Mouse (Mus musculus): ENCODE results near the gene Frrs1l. TPM values are rescaled to one million over a fixed set of nuclear protein-coding genes. Genes with fewer than 3 reads are reported as not detected.
A peak's percentile ranks its signal among the peaks of the same experiment; 100 is the strongest.

Frrs1l gene
- polyA plus RNA-seq, 1 experiment from 2014 or later: 13.8 TPM

- H3K9ac ChIP-seq (ENCODE audit: low read length): no peak overlapping the region
- 86% methylated on average over 3 of the region's 3 CpGs for WGBS
- no peaks in the 10 kb centered on the region for H3K36me3 ChIP-seq (ENCODE audit: control insufficient read depth, insufficient read depth, low read length)
- no peak overlapping the region for H3K4me2 ChIP-seq (ENCODE audit: low read length)
- DNase-seq (ENCODE audit: low spot score) (no peak), ATAC-seq (no peak)
- H3K4me1 ChIP-seq (ENCODE audit: control insufficient read depth, insufficient read depth, low read length): no peaks in the 10 kb centered on the region
- no peak overlapping the region for H3K4me3 ChIP-seq (ENCODE audit: low read depth, low read length)
- H3K9me3 ChIP-seq (replicated peaks; ENCODE audit: control insufficient read depth, low read length): no peaks in the 10 kb centered on the region
- H3K27me3 ChIP-seq (replicated peaks; ENCODE audit: control insufficient read depth, insufficient read depth, low read length): no peaks in the 10 kb centered on the region
- H3K27ac ChIP-seq (ENCODE audit: low read depth, low read length): no peak overlapping the region
Observed at GRCm38 (mm10) chr4:56951701-56952100, 38.5 kb downstream of the Frrs1l start.

DNA sequence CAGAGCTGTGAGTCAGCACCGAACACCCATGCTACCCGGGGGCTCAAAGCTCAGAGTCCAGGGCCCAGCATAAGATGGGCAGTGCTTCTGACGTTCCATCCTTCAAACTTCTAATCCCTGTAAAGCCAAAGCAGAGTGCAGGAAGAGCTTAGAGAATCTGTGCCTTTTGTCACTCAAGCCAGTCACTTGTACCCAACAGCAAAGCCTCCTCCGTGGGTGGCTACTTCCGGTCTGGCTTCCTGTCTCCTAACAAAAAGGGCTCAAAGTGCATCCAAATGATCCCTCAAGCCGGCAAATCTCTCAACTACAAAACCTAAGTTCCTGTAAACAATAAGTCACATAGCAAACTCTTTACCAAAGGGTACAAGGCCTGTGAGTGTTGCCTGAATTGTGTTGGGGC, 40.7 kb downstream of the Frrs1l start:
- Histone ChIP-seq H3K9ac (ENCODE audit: low read length) (no peak overlapping the region), H3K36me3 (ENCODE audit: control insufficient read depth, insufficient read depth, low read length) (no peaks in the 10 kb centered on the region), H3K4me3 (ENCODE audit: low read depth, low read length) (no peak overlapping the region), H3K4me2 (ENCODE audit: low read length) (no peak overlapping the region), H3K27ac (ENCODE audit: low read depth, low read length) (no peak overlapping the region), H3K27me3 (replicated peaks; ENCODE audit: control insufficient read depth, insufficient read depth, low read length) (no peaks in the 10 kb centered on the region), H3K4me1 (ENCODE audit: control insufficient read depth, insufficient read depth, low read length) (peaks cover 6% of the 10 kb centered on the region; the same call in 1 of the 2 replicates), H3K9me3 (replicated peaks; ENCODE audit: control insufficient read depth, low read length) (no peaks in the 10 kb centered on the region)
- 68% methylated on average over 6 of the region's 6 CpGs for WGBS
- DNase-seq (ENCODE audit: low spot score): no peak
- no peak for ATAC-seq

DNA sequence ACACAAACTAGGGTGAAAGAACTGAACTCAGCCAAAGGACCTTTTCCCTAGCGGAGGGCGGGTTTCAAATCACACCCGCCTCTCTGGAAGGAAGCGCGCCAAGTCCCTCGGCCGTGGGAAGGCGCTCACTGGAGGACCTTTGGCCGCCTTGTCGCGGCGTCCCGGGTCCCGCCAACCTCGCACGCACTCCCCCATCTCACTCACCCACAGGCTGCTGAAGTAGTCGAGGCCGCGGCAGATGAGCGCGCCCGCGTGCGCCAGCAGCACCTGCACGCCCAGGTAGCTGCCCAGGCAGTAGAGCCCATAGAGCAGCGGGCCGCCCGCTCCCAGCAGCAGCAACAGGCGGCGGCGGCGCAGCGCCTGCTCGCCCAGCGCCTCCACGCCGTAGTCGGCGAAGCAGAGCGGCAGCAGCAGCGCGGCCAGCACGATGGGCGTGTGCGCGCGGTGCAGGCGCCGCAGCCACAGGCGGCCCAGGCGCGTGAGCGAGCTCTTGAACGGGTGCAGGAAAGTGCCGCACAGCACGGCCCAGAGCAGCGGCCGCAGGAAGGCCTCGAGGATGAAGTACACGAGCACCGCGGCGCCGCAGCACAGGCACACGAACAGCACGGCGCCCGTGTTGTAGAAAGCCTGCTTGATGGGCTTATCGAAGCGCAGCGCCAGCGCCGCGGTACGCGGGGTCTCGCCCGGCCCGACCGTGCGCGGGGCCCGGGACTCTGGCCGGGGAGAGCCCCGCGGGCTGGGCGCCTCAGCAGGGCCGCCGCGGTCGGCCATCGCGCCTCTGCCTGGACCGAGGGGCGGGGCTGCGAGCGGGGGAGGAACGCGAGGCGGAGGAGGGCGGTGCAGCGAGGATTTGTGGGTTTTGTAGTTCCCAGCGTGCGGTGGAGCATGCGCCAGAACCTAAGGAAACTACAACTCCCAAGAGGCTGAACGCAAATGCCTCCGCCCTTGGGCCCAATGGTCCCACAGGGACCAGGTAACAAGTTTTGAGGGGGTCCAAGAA, 43.2 kb downstream of the Frrs1l start, which contains the start of gene Tmem245:
Gene Tmem245, minus strand, starts transcription at position 797 of the 1,000 bp plus-strand sequence.
- H3K36me3 ChIP-seq (ENCODE audit: control insufficient read depth, insufficient read depth, low read length): no peaks in the 10 kb centered on the region
- peak within 1 kb of the TSS; percentile 88 for H3K4me3 ChIP-seq (ENCODE audit: low read depth, low read length)
- DNase-seq (ENCODE audit: low spot score) (peak; percentile 97), ATAC-seq (peak; percentile 98)
- under 1% methylated on average over 102 of the region's 107 CpGs for WGBS
- peaks cover 6% of the 10 kb centered on the region; the same call in 1 of the 2 replicates for H3K4me1 ChIP-seq (ENCODE audit: control insufficient read depth, insufficient read depth, low read length)
- peak within 1 kb of the TSS; percentile 86 for H3K9ac ChIP-seq (ENCODE audit: low read length)
- peak within 1 kb of the TSS; percentile 84 for H3K27ac ChIP-seq (ENCODE audit: low read depth, low read length)
- H3K27me3 ChIP-seq (replicated peaks; ENCODE audit: control insufficient read depth, insufficient read depth, low read length): no peaks in the 10 kb centered on the region
- H3K4me2 ChIP-seq (ENCODE audit: low read length): peak within 1 kb of the TSS; percentile 94
- no peaks in the 10 kb centered on the region for H3K9me3 ChIP-seq (replicated peaks; ENCODE audit: control insufficient read depth, low read length)

DNA sequence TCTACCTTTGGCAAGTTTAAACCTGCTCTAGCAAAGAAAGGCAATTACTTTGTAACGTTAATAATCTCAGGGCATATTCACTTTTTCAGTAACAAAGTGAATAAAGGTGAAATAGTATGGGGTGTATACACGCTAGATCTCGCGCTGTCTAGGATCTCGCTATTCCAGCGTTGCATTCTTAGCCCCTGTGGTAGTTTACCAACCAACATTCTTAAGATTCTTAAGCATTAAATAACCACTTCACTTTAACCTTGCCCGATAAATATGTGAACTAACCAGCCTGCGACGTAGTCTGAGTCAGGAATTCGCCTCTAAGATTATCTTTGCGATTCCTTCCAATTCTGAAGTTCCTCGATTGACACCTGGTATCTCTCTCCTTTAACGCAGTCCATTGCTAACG, 44.0 kb downstream of the Frrs1l start:
- H3K4me1 ChIP-seq (ENCODE audit: control insufficient read depth, insufficient read depth, low read length): peaks cover 8% of the 10 kb centered on the region; the same call in 1 of the 2 replicates
- H3K27me3 ChIP-seq (replicated peaks; ENCODE audit: control insufficient read depth, insufficient read depth, low read length): no peaks in the 10 kb centered on the region
- peak; percentile 11 for DNase-seq (ENCODE audit: low spot score)
- H3K4me2 ChIP-seq (ENCODE audit: low read length): peak overlapping the region; percentile 94
- peak overlapping the region; percentile 86 for H3K9ac ChIP-seq (ENCODE audit: low read length)
- no peaks in the 10 kb centered on the region for H3K9me3 ChIP-seq (replicated peaks; ENCODE audit: control insufficient read depth, low read length)
- peak overlapping the region; percentile 88 for H3K4me3 ChIP-seq (ENCODE audit: low read depth, low read length)
- no peak overlapping the region for H3K27ac ChIP-seq (ENCODE audit: low read depth, low read length)
- under 1% methylated on average over 14 of the region's 14 CpGs for WGBS
- ATAC-seq: no peak
- no peaks in the 10 kb centered on the region for H3K36me3 ChIP-seq (ENCODE audit: control insufficient read depth, insufficient read depth, low read length)

- H3K4me2 ChIP-seq (ENCODE audit: low read length): no peak overlapping the region
- WGBS: 68% methylated on average over 4 of the region's 4 CpGs
- DNase-seq (ENCODE audit: low spot score) (no peak), ATAC-seq (no peak)
- no peak overlapping the region for H3K4me3 ChIP-seq (ENCODE audit: low read depth, low read length)
- H3K9ac ChIP-seq (ENCODE audit: low read length): no peak overlapping the region
- peaks cover 8% of the 10 kb centered on the region; the same call in 1 of the 2 replicates for H3K4me1 ChIP-seq (ENCODE audit: control insufficient read depth, insufficient read depth, low read length)
- no peaks in the 10 kb centered on the region for H3K36me3 ChIP-seq (ENCODE audit: control insufficient read depth, insufficient read depth, low read length)
- no peak overlapping the region for H3K27ac ChIP-seq (ENCODE audit: low read depth, low read length)
- no peaks in the 10 kb centered on the region for H3K9me3 ChIP-seq (replicated peaks; ENCODE audit: control insufficient read depth, low read length)
- no peaks in the 10 kb centered on the region for H3K27me3 ChIP-seq (replicated peaks; ENCODE audit: control insufficient read depth, insufficient read depth, low read length)
Observed at GRCm38 (mm10) chr4:56944286-56944685, 45.9 kb downstream of the Frrs1l start.

DNA sequence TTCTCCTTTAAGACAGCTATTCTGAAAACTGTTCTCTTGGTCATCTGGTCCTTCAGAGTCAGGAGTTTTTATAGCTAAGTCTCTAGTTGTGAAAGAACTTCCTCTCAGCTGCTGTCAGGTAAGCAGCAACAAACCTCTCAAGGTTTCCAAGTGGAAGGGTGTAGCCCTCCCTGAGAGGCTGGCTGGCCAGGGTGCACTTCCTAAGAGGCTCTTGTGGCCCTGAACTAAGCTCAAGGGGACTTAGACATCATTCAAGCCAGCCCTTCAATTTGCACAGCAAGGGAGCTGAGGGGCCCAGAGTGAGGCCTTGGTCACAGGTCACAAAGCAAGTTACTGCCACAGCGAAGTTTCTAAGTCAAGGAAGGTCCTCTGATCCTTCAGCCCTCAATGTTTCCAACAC, 46.9 kb downstream of the Frrs1l start:
- H3K4me2 ChIP-seq (ENCODE audit: low read length): no peak overlapping the region
- 40% methylated on average over 1 of the region's 1 CpGs for WGBS
- ATAC-seq: no peak
- no peaks in the 10 kb centered on the region for H3K9me3 ChIP-seq (replicated peaks; ENCODE audit: control insufficient read depth, low read length)
- 0 out of 2 replicates have a peak, but pooled peaks cover 2% of the 10 kb centered on the region for H3K36me3 ChIP-seq (ENCODE audit: control insufficient read depth, insufficient read depth, low read length)
- no peak overlapping the region for H3K9ac ChIP-seq (ENCODE audit: low read length)
- no peak for DNase-seq (ENCODE audit: low spot score)
- no peaks in the 10 kb centered on the region for H3K27me3 ChIP-seq (replicated peaks; ENCODE audit: control insufficient read depth, insufficient read depth, low read length)
- H3K4me3 ChIP-seq (ENCODE audit: low read depth, low read length): no peak overlapping the region
- peaks cover 8% of the 10 kb centered on the region; the same call in 1 of the 2 replicates for H3K4me1 ChIP-seq (ENCODE audit: control insufficient read depth, insufficient read depth, low read length)
- no peak overlapping the region for H3K27ac ChIP-seq (ENCODE audit: low read depth, low read length)

DNA sequence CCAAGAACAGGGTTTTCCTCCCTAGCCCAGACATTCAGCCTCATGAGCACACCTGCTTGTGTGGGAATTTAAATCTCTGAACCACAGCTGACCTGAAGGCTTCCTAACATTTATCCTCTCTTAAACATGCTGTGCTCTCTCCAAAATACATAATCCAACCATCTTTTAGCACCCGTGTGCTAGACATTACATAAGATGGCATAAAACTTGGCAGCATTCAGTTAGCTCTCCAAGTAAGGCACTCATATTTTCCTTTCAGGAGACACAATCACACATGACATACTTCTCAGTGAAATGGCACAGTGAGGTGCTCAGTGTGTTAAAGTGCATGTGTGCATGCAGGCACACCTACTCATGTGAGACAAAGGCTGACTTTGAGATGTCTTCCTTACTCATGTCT, 47.6 kb downstream of the Frrs1l start:
- no peak overlapping the region for H3K4me2 ChIP-seq (ENCODE audit: low read length)
- no peak overlapping the region for H3K4me3 ChIP-seq (ENCODE audit: low read depth, low read length)
- ATAC-seq (no peak), DNase-seq (ENCODE audit: low spot score) (no peak)
- 87% methylated on average over 1 of the region's 1 CpGs for WGBS
- H3K27ac ChIP-seq (ENCODE audit: low read depth, low read length): no peak overlapping the region
- no peaks in the 10 kb centered on the region for H3K27me3 ChIP-seq (replicated peaks; ENCODE audit: control insufficient read depth, insufficient read depth, low read length)
- no peak overlapping the region for H3K9ac ChIP-seq (ENCODE audit: low read length)
- peaks cover 8% of the 10 kb centered on the region; the same call in 1 of the 2 replicates for H3K4me1 ChIP-seq (ENCODE audit: control insufficient read depth, insufficient read depth, low read length)
- 0 out of 2 replicates have a peak, but pooled peaks cover 2% of the 10 kb centered on the region for H3K36me3 ChIP-seq (ENCODE audit: control insufficient read depth, insufficient read depth, low read length)
- H3K9me3 ChIP-seq (replicated peaks; ENCODE audit: control insufficient read depth, low read length): no peaks in the 10 kb centered on the region

DNA sequence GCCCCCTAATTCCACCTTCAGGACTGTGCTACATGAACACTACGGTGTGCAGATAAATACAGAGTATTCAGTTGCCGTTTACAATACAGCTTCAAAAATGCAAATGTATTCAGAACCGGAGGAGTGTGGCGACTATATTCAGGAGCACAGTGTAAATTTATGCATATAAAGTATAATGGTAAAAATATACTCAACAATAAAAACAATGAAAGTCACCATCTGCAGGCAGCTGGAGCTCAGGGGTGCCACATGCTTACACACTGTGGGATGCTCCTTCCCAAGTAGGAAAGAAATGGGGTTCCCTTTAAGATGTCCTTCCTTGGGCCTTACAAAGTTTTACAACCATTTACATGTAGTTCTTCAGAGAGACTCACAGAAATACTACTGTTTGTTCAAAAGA, 48.7 kb downstream of the Frrs1l start:
- Histone ChIP-seq H3K9me3 (replicated peaks; ENCODE audit: control insufficient read depth, low read length) (no peaks in the 10 kb centered on the region), H3K36me3 (ENCODE audit: control insufficient read depth, insufficient read depth, low read length) (0 out of 2 replicates have a peak, but pooled peaks cover 2% of the 10 kb centered on the region), H3K4me2 (ENCODE audit: low read length) (no peak overlapping the region), H3K4me1 (ENCODE audit: control insufficient read depth, insufficient read depth, low read length) (peaks cover 8% of the 10 kb centered on the region; the same call in 1 of the 2 replicates), H3K27me3 (replicated peaks; ENCODE audit: control insufficient read depth, insufficient read depth, low read length) (no peaks in the 10 kb centered on the region), H3K9ac (ENCODE audit: low read length) (0 out of 2 replicates have a peak overlapping the region, but pooled peaks have one; percentile 21), H3K27ac (ENCODE audit: low read depth, low read length) (no peak overlapping the region), H3K4me3 (ENCODE audit: low read depth, low read length) (no peak overlapping the region)
- ATAC-seq (no peak), DNase-seq (ENCODE audit: low spot score) (no peak)
- WGBS: 36% methylated on average over 4 of the region's 4 CpGs

GRCm38 (mm10) chr4:56937136-56937535, 53.1 kb downstream of the Frrs1l start:
- no peak for DNase-seq (ENCODE audit: low spot score)
- Histone ChIP-seq H3K9me3 (replicated peaks; ENCODE audit: control insufficient read depth, low read length) (no peaks in the 10 kb centered on the region), H3K27me3 (replicated peaks; ENCODE audit: control insufficient read depth, insufficient read depth, low read length) (no peaks in the 10 kb centered on the region), H3K4me1 (ENCODE audit: control insufficient read depth, insufficient read depth, low read length) (0 out of 2 replicates have a peak, but pooled peaks cover 2% of the 10 kb centered on the region), H3K36me3 (ENCODE audit: control insufficient read depth, insufficient read depth, low read length) (peaks cover 24% of the 10 kb centered on the region), H3K9ac (ENCODE audit: low read length) (no peak overlapping the region), H3K4me2 (ENCODE audit: low read length) (no peak overlapping the region), H3K27ac (ENCODE audit: low read depth, low read length) (no peak overlapping the region), H3K4me3 (ENCODE audit: low read depth, low read length) (no peak overlapping the region)
- 76% methylated on average over 6 of the region's 6 CpGs for WGBS
- no peak for ATAC-seq

Measured in forebrain, embryonic 14.5 days (tissue).